Mouse (Mus musculus): ENCODE results near the gene Itgb4.

GRCm38 (mm10) chr11:115955195-115955858, 19.2 kb upstream of the Itgb4 start:
- TF ChIP-seq POLR2A (IDR thresholded peaks at IDR 0.05; ENCODE audit: insufficient read length, low read depth) (peak; percentile 31), TCF12 (IDR thresholded peaks at IDR 0.05; ENCODE audit: insufficient read depth, poor library complexity, severe bottlenecking) (no peak), MAX (IDR thresholded peaks at IDR 0.05; ENCODE audit: low read depth) (no peak), MYOG (IDR thresholded peaks at IDR 0.05; ENCODE audit: control insufficient read depth in 1 of 3, insufficient read depth in 1 of 3, insufficient read length in 2 of 3, low read depth in 2 of 3) (peak in 1 of 3 experiments; percentile 72), E2F4 (IDR thresholded peaks at IDR 0.05; ENCODE audit: insufficient read depth) (no peak), TCF3 (IDR thresholded peaks at IDR 0.05; ENCODE audit: insufficient read length, low read depth) (no peak), USF1 (IDR thresholded peaks at IDR 0.05; ENCODE audit: low read depth) (peak; percentile 81), POLR2AphosphoS2 (IDR thresholded peaks at IDR 0.05; ENCODE audit: insufficient read length, low read depth) (no peak), CEBPB (IDR thresholded peaks at IDR 0.05; ENCODE audit: insufficient read depth, poor library complexity, severe bottlenecking) (no peak), SRF (IDR thresholded peaks at IDR 0.05; ENCODE audit: control insufficient read depth, insufficient read length, low read depth) (no peak), REST (IDR thresholded peaks at IDR 0.05; ENCODE audit: insufficient read depth, insufficient read length) (no peak)

Measured in myocyte (in vitro differentiated cells).